ENCODE assay signal across 26 mouse cellular contexts in the genomic region with DNA sequence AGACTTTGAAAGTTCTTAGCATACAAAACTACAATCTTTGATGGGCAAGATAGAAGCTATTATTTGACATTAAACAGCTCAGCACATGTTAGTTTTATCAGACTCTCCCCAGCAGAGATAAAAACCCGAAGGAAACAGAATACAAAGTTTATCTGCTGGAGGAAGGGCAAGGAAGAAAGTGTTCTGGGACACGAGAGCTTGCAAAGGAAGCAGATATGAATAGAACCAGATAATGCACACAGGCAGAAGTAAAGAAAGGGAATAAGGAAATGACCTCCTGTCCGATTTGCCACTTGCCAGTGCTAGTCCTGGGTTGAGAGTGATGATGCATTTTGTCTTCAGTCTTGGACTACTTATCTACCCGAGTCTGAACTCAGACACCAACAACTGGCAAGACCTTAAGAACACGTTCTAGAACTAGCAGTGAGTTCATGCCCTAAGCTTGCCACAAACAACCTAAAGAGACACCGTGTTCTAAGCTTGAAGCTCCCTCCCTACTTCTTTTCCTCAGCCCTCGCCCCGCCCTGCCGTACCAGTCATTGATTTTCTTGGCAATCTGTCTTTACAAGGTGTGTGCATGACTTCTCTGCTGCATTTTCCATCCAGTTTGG. TPM values are rescaled to one million over a fixed set of nuclear protein-coding genes. Genes with fewer than 3 reads are reported as not detected.
DNase-seq lines count a peak whose midpoint lies in the region; ATAC-seq and TF ChIP-seq lines count a peak whose summit lies in the region.
"Had no signal": no experiment of that assay in that cellular context is flagged by ENCODE, and none has a peak within 500 bp of the region (broad histone marks: within the 10 kb centered on the region; RNA-seq: fewer than 3 reads in every experiment).

No protein-coding gene starts in this region.

- intact Hi-C loops in heart, postnatal 14 days (cut with DNase I): no loop called here

- H3K36me3 ChIP-seq in heart, embryonic 12.5 days: no peaks in the 10 kb centered on the region
- no peaks in the 10 kb centered on the region for H3K36me3 ChIP-seq in testis, adult 2 months (ENCODE audit: control insufficient read depth, insufficient read depth, low read length)
- H3K36me3 ChIP-seq: embryonic facial prominence, embryonic 15.5 days; forebrain, embryonic 15.5 days; limb, embryonic 12.5 days; midbrain, embryonic 15.5 days; neural tube, embryonic 12.5 days had no signal

- H3K27ac ChIP-seq in heart, embryonic 12.5 days (ENCODE audit: poor library complexity, severe bottlenecking): no peak overlapping the region
- peak overlapping the region; percentile 70 for H3K27ac ChIP-seq in testis, adult 2 months (ENCODE audit: control insufficient read depth, insufficient read depth, low read depth, low read length)
- H3K27ac ChIP-seq: embryonic facial prominence, embryonic 15.5 days; forebrain, embryonic 15.5 days; heart, adult 2 months; hindbrain, postnatal 0 days; limb, embryonic 12.5 days; liver, embryonic 14.5 days; macrophage; midbrain, embryonic 15.5 days; neural tube, embryonic 12.5 days had no signal

- H3K4me2 ChIP-seq in heart, embryonic 12.5 days: no peak overlapping the region
- H3K4me2 ChIP-seq: embryonic facial prominence, embryonic 15.5 days; forebrain, embryonic 15.5 days; limb, embryonic 12.5 days; midbrain, embryonic 15.5 days; neural tube, embryonic 12.5 days had no signal

- no peak for TF ChIP-seq CTCF in testis, adult 2 months (IDR thresholded peaks at IDR 0.05; ENCODE audit: control insufficient read depth, insufficient read depth, insufficient replicate concordance, low read depth, low read length)

- 42% methylated on average over 9 of the region's 9 CpGs for WGBS in heart, embryonic 12.5 days

- no peak for DNase-seq in heart, postnatal 14 days
- DNase-seq in testis, postnatal 10 days (ENCODE audit: low spot score): no peak
- peak; percentile 66 for DNase-seq in lung, postnatal 25 days (ENCODE audit: low spot score)
- no peak for DNase-seq in layer of hippocampus, adult 11-12 months (ENCODE audit: low spot score)
- no peak for DNase-seq in left cerebral cortex, adult 18-20 months (ENCODE audit: low spot score in 2 of 2)
- DNase-seq: adrenal gland, adult 2 months; cerebellum, adult 11 months; cerebellum, adult 9-11 months; kidney, adult 18-20 months; kidney, postnatal 4 days; layer of hippocampus, adult 9-11 months; right cerebral cortex, postnatal 14 days; spleen, adult 18-20 months; thymus, adult 2 months; thymus, postnatal 4 days had no signal

- H3K9ac ChIP-seq in heart, embryonic 12.5 days: no peak overlapping the region
- H3K9ac ChIP-seq: embryonic facial prominence, embryonic 15.5 days; forebrain, embryonic 15.5 days; limb, embryonic 12.5 days; liver, embryonic 14.5 days; midbrain, embryonic 15.5 days; neural tube, embryonic 12.5 days had no signal

- no peaks in the 10 kb centered on the region for H3K9me3 ChIP-seq in heart, embryonic 12.5 days (replicated peaks)
- H3K9me3 ChIP-seq: embryonic facial prominence, embryonic 15.5 days; forebrain, embryonic 15.5 days; limb, embryonic 12.5 days; midbrain, embryonic 15.5 days; neural tube, embryonic 12.5 days had no signal

- H3K27me3 ChIP-seq in heart, embryonic 12.5 days (replicated peaks): no peaks in the 10 kb centered on the region
- no peaks in the 10 kb centered on the region for H3K27me3 ChIP-seq in testis, adult 2 months (ENCODE audit: control insufficient read depth, insufficient read depth, low read length)
- H3K27me3 ChIP-seq: embryonic facial prominence, embryonic 15.5 days; forebrain, embryonic 15.5 days; limb, embryonic 12.5 days; midbrain, embryonic 15.5 days; neural tube, embryonic 12.5 days had no signal

- TF ChIP-seq POLR2A in testis, adult 2 months (IDR thresholded peaks at IDR 0.05; ENCODE audit: control insufficient read depth, low read depth, low read length): no peak

- ATAC-seq in heart, embryonic 12.5 days (ENCODE audit: insufficient number of reproducible peaks, low FRiP score): peak; percentile 71
- ATAC-seq: forebrain, embryonic 15.5 days; hindbrain, postnatal 0 days; midbrain, embryonic 15.5 days had no signal

- H3K4me3 ChIP-seq in heart, embryonic 12.5 days: no peak overlapping the region
- no peak overlapping the region for H3K4me3 ChIP-seq in testis, adult 2 months (ENCODE audit: control insufficient read depth, low read depth, low read length)
- H3K4me3 ChIP-seq: embryonic facial prominence, embryonic 15.5 days; forebrain, embryonic 15.5 days; heart, adult 2 months; limb, embryonic 12.5 days; midbrain, embryonic 15.5 days; neural tube, embryonic 12.5 days had no signal

- 0 out of 2 replicates have a peak, but pooled peaks cover 5% of the 10 kb centered on the region for H3K4me1 ChIP-seq in heart, embryonic 12.5 days (replicated peaks)
- H3K4me1 ChIP-seq in testis, adult 2 months (ENCODE audit: control insufficient read depth, insufficient read depth, low read length): no peaks in the 10 kb centered on the region
- H3K4me1 ChIP-seq: embryonic facial prominence, embryonic 15.5 days; forebrain, embryonic 15.5 days; limb, embryonic 12.5 days; midbrain, embryonic 15.5 days; neural tube, embryonic 12.5 days had no signal

RNA-seq across cellular contexts. Expression of gene Hpgd, which starts 41.1 kb away (rescaled TPM):
- 21.2 and 21.6 TPM in 2 replicates for polyA plus RNA-seq in heart, embryonic 12.5 days (2016; fragmentation: Nextera tagmentation; extraction: Ambion mirVana)
- 1 to 10 TPM; 5.9 to 7.7 TPM for total RNA-seq in heart, postnatal 14 days (2021)
- polyA plus RNA-seq in testis, adult 2 months (2012; rRNA removed): 5.1 and 6.9 TPM in 2 replicates
- total RNA-seq in left cerebral cortex, adult 18-20 months (2021): 1 to 10 TPM; 2.7 to 3.2 TPM
